Mouse (Mus musculus) MEL-GATA-1-ER (cell line): ENCODE data around the gene Dnajc12.

ENCODE experiments used
- DNase-seq: peaks from one replicate; pipeline ENCODE4 v3.0.0-alpha.2; 2012; ENCODE audit warnings: low read depth; ENCODE audit errors: extremely low read depth

Dnajc12 gene

GRCm38 (mm10) chr10:63429785-63430305, 47.6 kb downstream of the Dnajc12 start, which contains the start of gene Ctnna3:
Gene Ctnna3, plus strand, starts transcription at chr10:63430098.
- DNase-seq = peak; percentile 94

- no peak for DNase-seq
These were observed 49.0 kb downstream of the Dnajc12 start for GRCm38 (mm10) chr10:63431221-63431736.

GRCm38 (mm10) chr10:63432099-63432498, 49.9 kb downstream of the Dnajc12 start:
- no peak for DNase-seq

- DNase-seq = no peak
These were observed 50.6 kb downstream of the Dnajc12 start for GRCm38 (mm10) chr10:63432887-63433286.

- DNase-seq = no peak
These were observed 56.6 kb downstream of the Dnajc12 start for GRCm38 (mm10) chr10:63438736-63439262.

- no peak for DNase-seq
These were observed 57.5 kb downstream of the Dnajc12 start for GRCm38 (mm10) chr10:63439694-63440228.

GRCm38 (mm10) chr10:63444602-63445387, 62.6 kb downstream of the Dnajc12 start:
- peak; percentile 99 for DNase-seq

- no peak for DNase-seq
These were observed 71.7 kb downstream of the Dnajc12 start for GRCm38 (mm10) chr10:63453926-63454325.

GRCm38 (mm10) chr10:63455110-63455878, 73.1 kb downstream of the Dnajc12 start:
- DNase-seq = no peak

GRCm38 (mm10) chr10:63457292-63458128, 75.3 kb downstream of the Dnajc12 start:
- no peak for DNase-seq
